Mouse (Mus musculus): Measurements from ENCODE around the gene Acads.

DNA sequence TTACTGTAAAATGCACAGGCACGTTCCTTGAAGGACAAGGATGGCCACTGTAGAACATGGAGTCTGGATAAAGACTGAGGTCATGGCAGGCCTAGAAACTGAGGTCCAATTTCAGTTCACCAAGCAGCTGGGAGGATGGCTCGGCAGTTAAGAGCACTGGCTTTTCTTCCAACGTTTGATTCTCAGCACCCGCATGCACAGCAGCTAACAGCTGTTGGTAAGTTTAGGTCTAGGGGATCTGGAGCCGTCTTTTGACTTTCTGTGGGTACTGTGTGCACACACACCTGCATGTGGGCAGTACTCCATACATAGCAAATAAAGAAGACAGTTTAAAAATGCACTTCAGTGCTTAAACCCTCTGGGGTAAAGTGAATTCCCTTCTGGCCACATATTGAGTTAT lies 37.5 kb downstream of the Acads start:
- TF ChIP-seq CTCF (IDR thresholded peaks at IDR 0.05; ENCODE audit: extremely low read depth, insufficient read length, insufficient replicate concordance, low read depth, low read length) (no peak), POLR2A (IDR thresholded peaks at IDR 0.05; ENCODE audit: low read depth, low read length) (no peak)

Measured in small intestine, adult 2 months (tissue).